8 mouse cellular contexts compared by ENCODE assay signal in the genomic region with DNA sequence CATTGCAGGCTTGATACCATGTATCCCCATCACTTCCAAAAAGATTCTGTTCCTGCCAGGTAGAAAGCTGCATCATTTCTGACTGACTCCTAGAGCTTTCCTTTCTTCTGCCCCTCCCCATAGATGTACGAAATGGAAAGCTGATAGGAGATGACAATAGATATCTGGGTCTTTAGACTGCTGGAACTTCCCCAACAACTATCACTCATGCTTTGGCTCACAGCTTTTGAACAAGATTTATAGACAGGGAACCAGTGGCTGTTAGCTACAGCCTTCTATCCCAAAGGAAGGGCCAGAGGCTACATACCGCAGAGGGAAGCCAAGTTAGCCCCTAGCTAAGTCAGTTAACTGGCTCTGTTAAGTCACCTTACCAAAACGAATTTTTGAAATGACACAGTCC.
DNase-seq lines count a peak whose midpoint lies in the region; ATAC-seq and TF ChIP-seq lines count a peak whose summit lies in the region.

No protein-coding gene starts in this region.

- ATAC-seq in intestine, embryonic 15.5 days = no peak

- H3K27me3 ChIP-seq in intestine, embryonic 15.5 days (replicated peaks) = no peaks in the 10 kb centered on the region
- no peaks in the 10 kb centered on the region for H3K27me3 ChIP-seq in myocyte (ENCODE audit: control insufficient read depth, insufficient read depth, insufficient read length)

- intact Hi-C loops in left cerebral cortex, adult 2 months (cut with DNase I) = loop anchor here (5.0 kb wide), 1 partner anchor 35 kb away; no protein-coding TSS in a partner anchor

- no peak; the same call in 1 of the 2 replicates for TF ChIP-seq POLR2A in embryonic fibroblast, embryonic 13.5 days (IDR thresholded peaks at IDR 0.05; ENCODE audit: low read depth, low read length)
- TF ChIP-seq POLR2A in myocyte (IDR thresholded peaks at IDR 0.05; ENCODE audit: insufficient read length, low read depth) = no peak

- peak overlapping the region; percentile 81 for H3K9ac ChIP-seq in intestine, embryonic 15.5 days

- no peaks in the 10 kb centered on the region for H3K9me3 ChIP-seq in intestine, embryonic 15.5 days

- peak overlapping the region; percentile 90; the same call in 1 of the 2 replicates for H3K27ac ChIP-seq in left cerebral cortex, adult 2 months
- H3K27ac ChIP-seq in embryonic fibroblast, embryonic 13.5 days (ENCODE audit: insufficient read depth, low read length) = peak overlapping the region; percentile 92
- no peak overlapping the region for H3K27ac ChIP-seq in intestine, embryonic 15.5 days

- H3K79me2 ChIP-seq in myocyte (ENCODE audit: control insufficient read depth, insufficient read depth) = peaks cover 60% of the 10 kb centered on the region

- H3K4me2 ChIP-seq in intestine, embryonic 15.5 days (replicated peaks) = peak overlapping the region; percentile 74
- peak overlapping the region; percentile 82 for H3K4me2 ChIP-seq in myocyte (ENCODE audit: low read depth)

- WGBS in intestine, embryonic 15.5 days = 25% methylated on average over 3 of the region's 3 CpGs

- H3K36me3 ChIP-seq in intestine, embryonic 15.5 days = no peaks in the 10 kb centered on the region
- H3K36me3 ChIP-seq in myocyte (ENCODE audit: control insufficient read depth, insufficient read depth) = no peaks in the 10 kb centered on the region

- H3ac ChIP-seq in myocyte (ENCODE audit: control insufficient read depth, insufficient read length) = peak overlapping the region; percentile 12

- peak overlapping the region; percentile 68 for H3K4me3 ChIP-seq in left cerebral cortex, adult 2 months
- H3K4me3 ChIP-seq in embryonic fibroblast, embryonic 13.5 days (ENCODE audit: insufficient read depth, low read length) = peak overlapping the region; percentile 92
- H3K4me3 ChIP-seq in intestine, embryonic 15.5 days (replicated peaks) = peak overlapping the region; percentile 69
- peak overlapping the region; percentile 87 for H3K4me3 ChIP-seq in myocyte

- peaks cover 3% of the 10 kb centered on the region; the same call in 1 of the 2 replicates for H3K4me1 ChIP-seq in embryonic fibroblast, embryonic 13.5 days (ENCODE audit: control insufficient read depth, insufficient read depth, low read length)
- H3K4me1 ChIP-seq in intestine, embryonic 15.5 days (replicated peaks) = peaks cover 15% of the 10 kb centered on the region

- no peak for DNase-seq in left cerebral cortex, adult 2 months (ENCODE audit: extremely low spot score in 1 of 2, low spot score in 2 of 2)
- DNase-seq in left cerebral cortex, adult 11 months (ENCODE audit: low spot score) = no peak
- DNase-seq in layer of hippocampus, adult 9-10 months (ENCODE audit: low spot score) = no peak
- no peak for DNase-seq in kidney, postnatal 36 days
- no peak for DNase-seq in lung, postnatal 25 days (ENCODE audit: low spot score)

- no peak for TF ChIP-seq CTCF in left cerebral cortex, adult 2 months (IDR thresholded peaks at IDR 0.05)
- TF ChIP-seq CTCF in embryonic fibroblast, embryonic 13.5 days (IDR thresholded peaks at IDR 0.05; ENCODE audit: borderline replicate concordance, insufficient read depth, low read length) = no peak

TF ChIP-seq in myocyte, 11 proteins besides CTCF, POLR2A, EP300 and RAD21:
- TF ChIP-seq MYOG (IDR thresholded peaks at IDR 0.05; ENCODE audit: control insufficient read depth in 1 of 3, insufficient read depth in 1 of 3, insufficient read length in 2 of 3, low read depth in 2 of 3) (no peak), CEBPB (IDR thresholded peaks at IDR 0.05; ENCODE audit: insufficient read depth, poor library complexity, severe bottlenecking) (no peak), REST (IDR thresholded peaks at IDR 0.05; ENCODE audit: insufficient read depth, insufficient read length) (no peak), MYOD1 (IDR thresholded peaks at IDR 0.05; ENCODE audit: control insufficient read depth in 1 of 3, insufficient read length in 2 of 3, low read depth in 2 of 3) (no peak), TCF3 (IDR thresholded peaks at IDR 0.05; ENCODE audit: insufficient read length, low read depth) (no peak), USF1 (IDR thresholded peaks at IDR 0.05; ENCODE audit: low read depth) (no peak), E2F4 (IDR thresholded peaks at IDR 0.05; ENCODE audit: insufficient read depth) (no peak), TCF12 (IDR thresholded peaks at IDR 0.05; ENCODE audit: insufficient read depth, poor library complexity, severe bottlenecking) (no peak), POLR2AphosphoS2 (IDR thresholded peaks at IDR 0.05; ENCODE audit: insufficient read length, low read depth) (no peak)
